Mouse (Mus musculus): ENCODE data around the gene Chpt1. TPM values are rescaled to one million over a fixed set of nuclear protein-coding genes. Genes with fewer than 3 reads are reported as not detected.
"Not testable (repeated sequence)": the region's sequence is repeated elsewhere in the genome, so short reads cannot be mapped to it uniquely, and the experiment has no call there.

The Chpt1 gene
- polyA plus RNA-seq, 1 experiment = 73.3 TPM

GRCm38 (mm10) chr10:88499993-88500392 lies 3.9 kb downstream of the Chpt1 start:
- 67% methylated on average over 5 of the region's 5 CpGs for WGBS
- peaks cover 7% of the 10 kb centered on the region for H3K4me1 ChIP-seq (ENCODE audit: control insufficient read depth, insufficient read depth, low read length)

GRCm38 (mm10) chr10:88496864-88497564 lies 6.9 kb downstream of the Chpt1 start:
- WGBS = 68% methylated on average over 11 of the region's 11 CpGs

More at GRCm38 (mm10) chr10:88499993-88500392, 3.9 kb downstream of the Chpt1 start:
- DNase-seq = no peak
- H3K4me3 ChIP-seq (replicated peaks; ENCODE audit: extremely low read depth, low read depth, low read length) = no peak overlapping the region
- TF ChIP-seq POLR2A (IDR thresholded peaks at IDR 0.05; ENCODE audit: borderline replicate concordance, extremely low read depth, low read depth, low read length) (no peak), CTCF (IDR thresholded peaks at IDR 0.05; ENCODE audit: insufficient read depth, low read length) (no peak)

GRCm38 (mm10) chr10:88494959-88495587 lies 8.8 kb downstream of the Chpt1 start:
- no peak for TF ChIP-seq POLR2A (IDR thresholded peaks at IDR 0.05; ENCODE audit: borderline replicate concordance, extremely low read depth, low read depth, low read length)
- no peak for TF ChIP-seq CTCF (IDR thresholded peaks at IDR 0.05; ENCODE audit: insufficient read depth, low read length)
- Histone ChIP-seq H3K4me1 (ENCODE audit: control insufficient read depth, insufficient read depth, low read length) (no peaks in the 10 kb centered on the region; the same call in 1 of the 2 replicates), H3K4me3 (replicated peaks; ENCODE audit: extremely low read depth, low read depth, low read length) (no peak overlapping the region)
- WGBS = 64% methylated on average over 4 of the region's 4 CpGs
- DNase-seq = no peak

More at GRCm38 (mm10) chr10:88496864-88497564, 6.9 kb downstream of the Chpt1 start:
- H3K4me1 ChIP-seq (ENCODE audit: control insufficient read depth, insufficient read depth, low read length) = no peaks in the 10 kb centered on the region; the same call in 1 of the 2 replicates
- no peak for TF ChIP-seq CTCF (IDR thresholded peaks at IDR 0.05; ENCODE audit: insufficient read depth, low read length)
- TF ChIP-seq POLR2A (IDR thresholded peaks at IDR 0.05; ENCODE audit: borderline replicate concordance, extremely low read depth, low read depth, low read length) = no peak
- DNase-seq = no peak
- H3K4me3 ChIP-seq (replicated peaks; ENCODE audit: extremely low read depth, low read depth, low read length) = no peak overlapping the region

GRCm38 (mm10) chr10:88492658-88493057 lies 11.2 kb downstream of the Chpt1 start:
- H3K4me3 ChIP-seq (replicated peaks; ENCODE audit: extremely low read depth, low read depth, low read length) = no peak overlapping the region
- 70% methylated on average over 8 of the region's 8 CpGs for WGBS
- no peak for DNase-seq
- TF ChIP-seq POLR2A (IDR thresholded peaks at IDR 0.05; ENCODE audit: borderline replicate concordance, extremely low read depth, low read depth, low read length) = no peak
- TF ChIP-seq CTCF (IDR thresholded peaks at IDR 0.05; ENCODE audit: insufficient read depth, low read length) = no peak
- no peaks in the 10 kb centered on the region; the same call in 1 of the 2 replicates for H3K4me1 ChIP-seq (ENCODE audit: control insufficient read depth, insufficient read depth, low read length)

GRCm38 (mm10) chr10:88491632-88492031 lies 12.2 kb downstream of the Chpt1 start:
- Histone ChIP-seq H3K4me1 (ENCODE audit: control insufficient read depth, insufficient read depth, low read length) (no peaks in the 10 kb centered on the region; the same call in 1 of the 2 replicates), H3K4me3 (replicated peaks; ENCODE audit: extremely low read depth, low read depth, low read length) (no peak overlapping the region)
- 47% methylated on average over 7 of the region's 7 CpGs for WGBS
- DNase-seq = no peak
- TF ChIP-seq CTCF (IDR thresholded peaks at IDR 0.05; ENCODE audit: insufficient read depth, low read length) (0 out of 2 replicates have a peak, but pooled peaks have one; percentile 5), POLR2A (IDR thresholded peaks at IDR 0.05; ENCODE audit: borderline replicate concordance, extremely low read depth, low read depth, low read length) (no peak)

GRCm38 (mm10) chr10:88488629-88489028 lies 15.2 kb downstream of the Chpt1 start:
- Histone ChIP-seq H3K4me3 (replicated peaks; ENCODE audit: extremely low read depth, low read depth, low read length) (no peak overlapping the region), H3K4me1 (ENCODE audit: control insufficient read depth, insufficient read depth, low read length) (no peaks in the 10 kb centered on the region; the same call in 1 of the 2 replicates)
- no peak for TF ChIP-seq CTCF (IDR thresholded peaks at IDR 0.05; ENCODE audit: insufficient read depth, low read length)
- TF ChIP-seq POLR2A (IDR thresholded peaks at IDR 0.05; ENCODE audit: borderline replicate concordance, extremely low read depth, low read depth, low read length) = no peak
- no peak for DNase-seq
- 68% methylated on average over 5 of the region's 5 CpGs for WGBS

- H3K4me1 ChIP-seq (ENCODE audit: control insufficient read depth, insufficient read depth, low read length); DNase-seq; H3K4me3 ChIP-seq (replicated peaks; ENCODE audit: extremely low read depth, low read depth, low read length): not testable (repeated sequence)
- 90% methylated on average over 10 of the region's 10 CpGs for WGBS
Measured at GRCm38 (mm10) chr10:88482866-88483265, 21.0 kb downstream of the Chpt1 start.

- DNase-seq = no peak
- WGBS = 77% methylated on average over 18 of the region's 18 CpGs
- no peaks in the 10 kb centered on the region for H3K4me1 ChIP-seq (ENCODE audit: control insufficient read depth, insufficient read depth, low read length)
- TF ChIP-seq CTCF (IDR thresholded peaks at IDR 0.05; ENCODE audit: insufficient read depth, low read length) = no peak
- no peak for TF ChIP-seq POLR2A (IDR thresholded peaks at IDR 0.05; ENCODE audit: borderline replicate concordance, extremely low read depth, low read depth, low read length)
- H3K4me3 ChIP-seq (replicated peaks; ENCODE audit: extremely low read depth, low read depth, low read length) = no peak overlapping the region
Measured at GRCm38 (mm10) chr10:88460122-88460820, 43.6 kb downstream of the Chpt1 start.

GRCm38 (mm10) chr10:88459502-88459992 lies 44.3 kb downstream of the Chpt1 start, which contains the start of gene Sycp3:
TSS of gene Sycp3 (plus strand) at chr10:88459569.
- 78% methylated on average over 33 of the region's 33 CpGs for WGBS
- TF ChIP-seq CTCF (IDR thresholded peaks at IDR 0.05; ENCODE audit: insufficient read depth, low read length) (no peak), POLR2A (IDR thresholded peaks at IDR 0.05; ENCODE audit: borderline replicate concordance, extremely low read depth, low read depth, low read length) (no peak)
- H3K4me3 ChIP-seq (replicated peaks; ENCODE audit: extremely low read depth, low read depth, low read length) = no peak within 1 kb of the TSS
- H3K4me1 ChIP-seq (ENCODE audit: control insufficient read depth, insufficient read depth, low read length) = no peaks in the 10 kb centered on the region
- no peak for DNase-seq
